Mouse (Mus musculus) limb, embryonic 14.5 days (tissue): Measurements from ENCODE around the gene Arid1a. TPM values are rescaled to one million over a fixed set of nuclear protein-coding genes. Genes with fewer than 3 reads are reported as not detected.

Experiments
- ATAC-seq: fragments of 200-750 bp; cut with Nextera tagmentation; 2 replicates; pipeline ENCODE4 v1.8.0; 2017; ENCODE audit warnings: low read depth, moderate number of reproducible peaks, moderate TSS enrichment; ENCODE audit not compliant: low FRiP score
- DNase-seq: peaks from one replicate; pipeline ENCODE4 v3.0.0-alpha.2; 2015; ENCODE audit warnings: low spot score
- H3K27ac ChIP-seq: fragments of 300-500 bp; sonication (generic); replicated peaks from 2 replicates; pipeline ENCODE4 v1.5.1; 2014; ENCODE audit warnings: low read depth, mild to moderate bottlenecking, low read length, moderate library complexity, mixed read lengths
- H3K27me3 ChIP-seq: fragments of 300-500 bp; sonication (generic); 2 replicates; pipeline ENCODE4 v1.6.1; 2014; ENCODE audit warnings: low read length, mixed read lengths; ENCODE audit not compliant: control insufficient read depth, insufficient read depth
- H3K36me3 ChIP-seq: fragments of 300-500 bp; sonication (generic); 2 replicates; pipeline ENCODE4 v1.6.1; 2014; ENCODE audit warnings: mild to moderate bottlenecking, low read length, moderate library complexity, mixed read lengths; ENCODE audit not compliant: control insufficient read depth, insufficient read depth
- H3K4me1 ChIP-seq: fragments of 300-500 bp; sonication (generic); 2 replicates; pipeline ENCODE4 v1.6.1; 2014; ENCODE audit warnings: antibody characterized with exemption, low read length, mixed read lengths; ENCODE audit not compliant: control insufficient read depth, insufficient read depth
- H3K4me2 ChIP-seq: fragments of 300-500 bp; sonication (generic); replicated peaks from 2 replicates; pipeline ENCODE4 v1.6.1; 2014; ENCODE audit warnings: low read depth, mild to moderate bottlenecking, low read length, moderate library complexity; ENCODE audit not compliant: severe bottlenecking
- H3K4me3 ChIP-seq: fragments of 300-500 bp; sonication (generic); replicated peaks from 2 replicates; pipeline ENCODE4 v1.5.1; 2014; ENCODE audit warnings: low read length
- H3K9ac ChIP-seq: fragments of 300-500 bp; sonication (generic); 2 replicates; pipeline ENCODE4 v1.6.1; 2014; ENCODE audit warnings: mild to moderate bottlenecking, low read depth, low read length, moderate library complexity; ENCODE audit not compliant: severe bottlenecking
- H3K9me3 ChIP-seq: fragments of 300-500 bp; sonication (generic); 2 replicates; pipeline ENCODE4 v1.6.1; 2016; ENCODE audit warnings: low read length; ENCODE audit not compliant: control insufficient read depth
- POLR2A ChIP-seq: fragments of 200-500 bp; IDR thresholded peaks from 2 replicates; pipeline ENCODE4 v1.8.0; 2012; ENCODE audit warnings: inconsistent platforms, mild to moderate bottlenecking, moderate library complexity, borderline replicate concordance; ENCODE audit not compliant: insufficient read depth, insufficient read length; ENCODE audit errors: extremely low read depth
- WGBS: fragments of 180-500 bp; shearing (Covaris S2); extraction: QIAGEN DNeasy Blood & Tissue Kit; methylation state at CpG from one replicate; pipeline ENCODE4 v1.1.7; 2014; 5-methylcytosine and 5-hydroxymethylcytosine counted together
- polyA plus RNA-seq, 2 experiments: library from polyadenylated mRNA; depleted of rRNA in 1 of 2; stranded (reverse) in 1 of 2; unstranded in 1 of 2; fragments of >200 nt; fragmentation: Nextera tagmentation in 1 of 2; extraction: Ambion mirVana in 1 of 2; gene quantifications; 2 replicates each; pipeline versions ENCODE4 v1.2.1 to v1.2.3; 2012 to 2014

Gene Arid1a
- polyA plus RNA-seq, 2 experiments: 33.3 to 70.8 TPM

- TF ChIP-seq POLR2A: no peak
- Histone ChIP-seq H3K9ac (no peak overlapping the region), H3K36me3 (peaks cover 15% of the 10 kb centered on the region), H3K4me2 (peak overlapping the region; percentile 28), H3K9me3 (no peaks in the 10 kb centered on the region), H3K4me3 (peak overlapping the region; percentile 3), H3K27ac (peak overlapping the region; percentile 70), H3K4me1 (peaks cover 56% of the 10 kb centered on the region), H3K27me3 (no peaks in the 10 kb centered on the region)
- DNase-seq (peak; percentile 94), ATAC-seq (peak; percentile 95)
- WGBS: under 1% methylated on average over 16 of the region's 16 CpGs
Observed at GRCm38 (mm10) chr4:133729541-133730093, 27.0 kb downstream of the Arid1a start.

GRCm38 (mm10) chr4:133729007-133729406 lies 27.6 kb downstream of the Arid1a start:
- peaks cover 56% of the 10 kb centered on the region for H3K4me1 ChIP-seq
- peak overlapping the region; percentile 28; the same call in 1 of the 2 replicates for H3K4me2 ChIP-seq
- no peak for TF ChIP-seq POLR2A
- H3K27me3 ChIP-seq: no peaks in the 10 kb centered on the region
- DNase-seq (no peak), ATAC-seq (no peak)
- H3K4me3 ChIP-seq: no peak overlapping the region; the same call in 1 of the 2 replicates
- H3K36me3 ChIP-seq: peaks cover 15% of the 10 kb centered on the region
- no peak overlapping the region for H3K9ac ChIP-seq
- peak overlapping the region; percentile 70; the same call in 1 of the 2 replicates for H3K27ac ChIP-seq
- H3K9me3 ChIP-seq: no peaks in the 10 kb centered on the region
- 29% methylated on average over 6 of the region's 6 CpGs for WGBS

- ATAC-seq: no peak
- Histone ChIP-seq H3K4me1 (peaks cover 53% of the 10 kb centered on the region), H3K4me3 (no peak overlapping the region), H3K27me3 (no peaks in the 10 kb centered on the region), H3K36me3 (peaks cover 21% of the 10 kb centered on the region), H3K27ac (no peak overlapping the region), H3K4me2 (no peak overlapping the region), H3K9ac (no peak overlapping the region), H3K9me3 (no peaks in the 10 kb centered on the region)
- WGBS: 14% methylated on average over 9 of the region's 9 CpGs
- no peak for DNase-seq
- TF ChIP-seq POLR2A: no peak
Observed at GRCm38 (mm10) chr4:133728256-133728655, 28.3 kb downstream of the Arid1a start.

GRCm38 (mm10) chr4:133725706-133726105 lies 30.9 kb downstream of the Arid1a start:
- no peak for DNase-seq
- TF ChIP-seq POLR2A: no peak
- Histone ChIP-seq H3K27ac (no peak overlapping the region), H3K4me3 (no peak overlapping the region), H3K4me1 (peaks cover 33% of the 10 kb centered on the region), H3K9ac (no peak overlapping the region), H3K4me2 (no peak overlapping the region), H3K9me3 (no peaks in the 10 kb centered on the region), H3K36me3 (peaks cover 37% of the 10 kb centered on the region), H3K27me3 (no peaks in the 10 kb centered on the region)
- whole genome bisulfite sequencing: 78% methylated on average over 2 of the region's 2 CpGs
- no peak for ATAC-seq

- DNase-seq: no peak
- ATAC-seq: no peak
Observed at GRCm38 (mm10) chr4:133719791-133720190, 36.8 kb downstream of the Arid1a start.

More at GRCm38 (mm10) chr4:133719791-133720190, 36.8 kb downstream of the Arid1a start:
- Histone ChIP-seq H3K36me3 (peaks cover 89% of the 10 kb centered on the region), H3K9ac (no peak overlapping the region), H3K4me1 (no peaks in the 10 kb centered on the region), H3K27me3 (no peaks in the 10 kb centered on the region), H3K27ac (no peak overlapping the region), H3K4me3 (no peak overlapping the region), H3K9me3 (no peaks in the 10 kb centered on the region), H3K4me2 (no peak overlapping the region)
- WGBS: 86% methylated on average over 3 of the region's 3 CpGs
- no peak for TF ChIP-seq POLR2A
